Mouse (Mus musculus) lung, embryonic 16.5 days (tissue): ENCODE results near the gene Pld3. TPM values are rescaled to one million over a fixed set of nuclear protein-coding genes. Genes with fewer than 3 reads are reported as not detected.

Source experiments
- ATAC-seq: fragments of 200-750 bp; cut with Nextera tagmentation; 2 replicates; pipeline ENCODE4 v1.8.0; 2017; ENCODE audit warnings: low read depth, mild to moderate bottlenecking, moderate library complexity
- H3K27ac ChIP-seq: fragments of 300-500 bp; sonication (generic); 2 replicates; pipeline ENCODE4 v1.5.1; 2014; ENCODE audit warnings: mild to moderate bottlenecking, control low read depth, low read length
- H3K27me3 ChIP-seq: fragments of 300-500 bp; sonication (generic); 2 replicates; pipeline ENCODE4 v1.6.1; 2014; ENCODE audit warnings: low read depth, low read length, mixed read lengths; ENCODE audit not compliant: control insufficient read depth, insufficient read depth
- H3K36me3 ChIP-seq: fragments of 300-500 bp; sonication (generic); 2 replicates; pipeline ENCODE4 v1.6.1; 2014; ENCODE audit warnings: low read length; ENCODE audit not compliant: control insufficient read depth, insufficient read depth
- H3K4me1 ChIP-seq: fragments of 300-500 bp; sonication (generic); replicated peaks from 2 replicates; pipeline ENCODE4 v1.6.1; 2014; ENCODE audit warnings: low read length, mixed read lengths; ENCODE audit not compliant: control insufficient read depth, insufficient read depth
- H3K4me2 ChIP-seq: fragments of 300-500 bp; sonication (generic); 2 replicates; pipeline ENCODE4 v1.6.1; 2014; ENCODE audit warnings: low read depth, low read length, control low read depth
- H3K4me3 ChIP-seq: fragments of 300-500 bp; sonication (generic); 2 replicates; pipeline ENCODE4 v1.5.1; 2014; ENCODE audit warnings: mild to moderate bottlenecking, low read length, control low read depth
- H3K9ac ChIP-seq: fragments of 300-500 bp; sonication (generic); 2 replicates; pipeline ENCODE4 v1.6.1; 2014; ENCODE audit warnings: low read length, control low read depth
- H3K9me3 ChIP-seq: fragments of 300-500 bp; sonication (generic); 2 replicates; pipeline ENCODE4 v1.6.1; 2016; ENCODE audit warnings: low read length; ENCODE audit not compliant: control insufficient read depth
- WGBS: fragments of 180-500 bp; shearing (Covaris S2); extraction: QIAGEN DNeasy Blood & Tissue Kit; methylation state at CpG from one replicate; pipeline ENCODE4 v1.1.7; 2014; 5-methylcytosine and 5-hydroxymethylcytosine counted together
- polyA plus RNA-seq: library from polyadenylated mRNA; unstranded; fragments of >200 nt; fragmentation: Nextera tagmentation; extraction: Ambion mirVana; gene quantifications from 2 replicates; pipeline ENCODE4 v1.2.1, GENCODE M21; 2015

Gene Pld3
- polyA plus RNA-seq, 1 experiment from 2014 or later: 85.6 TPM

GRCm38 (mm10) chr7:27486102-27486769 lies 66.8 kb downstream of the Pld3 start:
- Histone ChIP-seq H3K4me2 (peak overlapping the region; percentile 83), H3K9me3 (no peaks in the 10 kb centered on the region), H3K36me3 (peaks cover 7% of the 10 kb centered on the region; the same call in 1 of the 2 replicates), H3K4me3 (peak overlapping the region; percentile 79), H3K9ac (peak overlapping the region; percentile 68), H3K4me1 (peaks cover 36% of the 10 kb centered on the region), H3K27me3 (no peaks in the 10 kb centered on the region), H3K27ac (peak overlapping the region; percentile 98)
- no peak for ATAC-seq
- 4% methylated on average over 13 of the region's 13 CpGs for WGBS

- no peaks in the 10 kb centered on the region for H3K36me3 ChIP-seq
- H3K4me1 ChIP-seq: peaks cover 27% of the 10 kb centered on the region
- WGBS: 81% methylated on average over 4 of the region's 4 CpGs
- no peak for ATAC-seq
- no peak overlapping the region for H3K4me2 ChIP-seq
- H3K9me3 ChIP-seq: no peaks in the 10 kb centered on the region
- no peak overlapping the region for H3K4me3 ChIP-seq
- no peak overlapping the region for H3K9ac ChIP-seq
- no peak overlapping the region for H3K27ac ChIP-seq
- no peaks in the 10 kb centered on the region for H3K27me3 ChIP-seq
Measured at GRCm38 (mm10) chr7:27483860-27484259, 69.2 kb downstream of the Pld3 start.

Other genes with a start within 250 kb of the Pld3 start
- 107 and 127 TPM in 2 replicates for gene Ltbp4, start 215.5 kb downstream of the Pld3 start, polyA plus RNA-seq
- gene Shkbp1, start 197.2 kb downstream of the Pld3 start, polyA plus RNA-seq: 43.6 and 46.2 TPM in 2 replicates
- 0.52 and 1.1 TPM in 2 replicates for gene Gm20479, start 195.8 kb downstream of the Pld3 start, polyA plus RNA-seq
- gene Sptbn4, start 105.5 kb downstream of the Pld3 start, polyA plus RNA-seq: 0.29 and 0.41 TPM in 2 replicates
- 58.3 and 75.9 TPM in 2 replicates for gene Blvrb, start 105.2 kb downstream of the Pld3 start, polyA plus RNA-seq
- gene Sertad3, start 79.5 kb downstream of the Pld3 start, polyA plus RNA-seq: 28.4 and 30.7 TPM in 2 replicates
- 55.6 and 57.3 TPM in 2 replicates for gene Sertad1, start 66.3 kb downstream of the Pld3 start, polyA plus RNA-seq
- gene Prx, start 53.9 kb downstream of the Pld3 start, polyA plus RNA-seq: 13.0 and 13.6 TPM in 2 replicates
- gene Hipk4, start 30.0 kb downstream of the Pld3 start, polyA plus RNA-seq: 0.72 and 1.1 TPM in 2 replicates
- 22.8 and 24.9 TPM in 2 replicates for gene 2310022A10Rik, start within 50 bp of the Pld3 start, polyA plus RNA-seq
- 89.4 and 93.0 TPM in 2 replicates for gene Akt2, start 38.3 kb upstream of the Pld3 start, polyA plus RNA-seq
- 0.29 and 0.40 TPM in 2 replicates for gene Ttc9b, start 100.7 kb upstream of the Pld3 start, polyA plus RNA-seq
- gene Map3k10, start 121.4 kb upstream of the Pld3 start, polyA plus RNA-seq: 4.6 and 5.0 TPM in 2 replicates
- 4.4 and 6.4 TPM in 2 replicates for gene Zfp607b, start 136.1 kb upstream of the Pld3 start, polyA plus RNA-seq
- gene Zfp60, start 178.2 kb upstream of the Pld3 start, polyA plus RNA-seq: 31.8 and 34.2 TPM in 2 replicates